Mouse (Mus musculus) lung, adult 2 months (tissue): ENCODE results near the gene Cpm.

Experiments used
- CTCF ChIP-seq: fragments of 200-500 bp; IDR thresholded peaks from 2 replicates; pipeline ENCODE4 v1.5.1; 2011; ENCODE audit warnings: mild to moderate bottlenecking, low read length, control low read depth; ENCODE audit not compliant: insufficient read depth
- POLR2A ChIP-seq: fragments of 200-500 bp; IDR thresholded peaks from 2 replicates; pipeline ENCODE4 v1.6.1; 2011; ENCODE audit warnings: low read depth, mild to moderate bottlenecking, control low read depth, low read length, borderline replicate concordance; ENCODE audit errors: extremely low read depth

GRCm38 (mm10) chr10:117608988-117609809, 20.1 kb upstream of the Cpm start:
- TF ChIP-seq POLR2A, result no peak
- TF ChIP-seq CTCF, result no peak
